Mouse (Mus musculus) brown adipose tissue, adult 24 weeks (tissue): ENCODE results near the gene Nutf2-ps1. TPM values are rescaled to one million over a fixed set of nuclear protein-coding genes. Genes with fewer than 3 reads are reported as not detected.

Source experiments
- H3K27ac ChIP-seq: fragments of 200-500 bp; replicated peaks from 2 replicates; pipeline ENCODE4 v1.5.1; 2012; ENCODE audit warnings: low read depth, mild to moderate bottlenecking, low read length
- H3K4me1 ChIP-seq: fragments of 200-500 bp; 2 replicates; pipeline ENCODE4 v1.6.1; 2012; ENCODE audit warnings: low read length, mixed read lengths; ENCODE audit not compliant: control insufficient read depth, insufficient read depth, insufficient read length
- H3K4me3 ChIP-seq: fragments of 200-500 bp; 2 replicates; pipeline ENCODE4 v1.5.1; 2012; ENCODE audit warnings: low read depth, mild to moderate bottlenecking, low read length, moderate library complexity; ENCODE audit not compliant: insufficient read depth
- polyA plus RNA-seq: library from polyadenylated mRNA; stranded (reverse); fragments of >200 nt; gene quantifications from 2 replicates; pipeline ENCODE4 v1.2.4, GENCODE M21; 2012; ENCODE audit not compliant: missing spikeins, insufficient read depth, insufficient read length

The Nutf2-ps1 gene
- polyA plus RNA-seq, 1 experiment, result 84.1 TPM

DNA sequence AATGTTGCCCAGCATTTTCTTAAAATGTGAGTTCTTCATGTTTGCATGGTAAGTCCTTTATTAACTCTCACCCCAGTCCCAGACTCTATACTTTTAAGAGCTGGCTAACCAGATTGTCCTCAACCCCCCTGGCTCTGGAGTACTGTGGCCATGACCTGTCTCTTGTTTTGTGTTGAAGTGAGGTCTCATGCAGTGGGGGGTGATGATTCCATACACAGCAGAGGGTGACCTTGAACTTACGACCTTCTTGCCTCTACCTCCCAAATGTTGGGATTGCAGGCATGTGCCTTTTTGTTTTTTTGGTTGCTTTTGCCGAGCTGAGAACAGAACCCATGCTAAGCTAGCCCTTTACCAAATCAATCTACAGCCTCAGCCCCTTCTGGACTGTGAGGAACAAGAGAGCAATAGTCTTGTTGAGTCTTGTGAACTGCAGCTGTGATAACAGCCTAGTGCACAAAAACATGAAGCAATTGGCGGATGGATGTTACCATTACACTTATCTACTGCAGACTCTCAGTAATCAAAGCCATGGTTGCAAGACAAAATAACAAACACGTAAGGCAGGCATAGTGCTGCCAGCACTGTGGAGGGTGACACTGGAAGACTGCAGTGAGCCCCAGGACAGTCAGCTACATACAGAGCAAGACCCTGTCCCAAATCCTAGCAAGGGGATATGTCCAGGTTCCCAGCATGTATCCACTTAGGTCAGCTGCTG, 13.4 kb downstream of the Nutf2-ps1 start:
- Histone ChIP-seq H3K4me3 (no peak overlapping the region), H3K27ac (no peak overlapping the region)

DNA sequence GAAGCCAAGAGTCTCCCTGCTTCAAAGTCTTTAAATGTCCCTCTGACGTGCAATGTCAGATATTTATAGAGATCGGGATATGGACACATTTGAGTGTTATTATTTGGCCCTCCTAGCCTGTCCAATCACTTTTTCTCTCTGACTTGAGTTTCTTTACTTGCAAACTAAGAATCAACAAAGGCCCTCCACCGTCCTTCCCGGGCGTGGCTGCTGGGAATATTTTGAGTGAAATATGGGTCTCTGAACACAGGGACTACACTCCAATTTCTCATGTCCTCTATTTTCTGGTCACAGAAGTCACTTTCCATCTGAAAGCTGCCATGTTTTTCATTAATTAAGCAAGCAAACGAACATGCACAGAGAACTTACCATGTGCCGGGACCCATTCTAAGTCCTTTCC, 14.3 kb downstream of the Nutf2-ps1 start:
- Histone ChIP-seq H3K4me1 (no peaks in the 10 kb centered on the region), H3K4me3 (no peak overlapping the region), H3K27ac (no peak overlapping the region)

More for the DNA sequence above, 13.4 kb downstream of the Nutf2-ps1 start:
- no peaks in the 10 kb centered on the region for H3K4me1 ChIP-seq

DNA sequence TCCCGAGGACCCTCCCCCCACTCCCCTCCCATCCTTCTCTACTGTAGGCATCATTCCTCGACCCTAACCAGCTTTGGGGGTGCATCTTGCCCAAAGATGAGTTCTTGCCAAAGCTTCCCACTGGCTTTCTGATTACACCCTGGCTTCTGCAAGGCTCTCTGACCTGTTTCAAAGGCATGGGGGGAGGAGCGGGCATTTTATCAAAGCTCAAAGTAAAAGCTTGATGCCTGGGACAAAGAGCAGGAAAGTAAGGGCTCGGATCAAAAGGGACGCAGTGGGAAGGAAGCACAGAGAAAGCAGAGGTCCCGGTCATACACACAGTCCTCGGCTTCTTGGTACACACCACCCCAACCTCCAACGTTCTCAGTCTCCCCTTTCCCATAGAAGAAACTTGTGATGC, 14.7 kb downstream of the Nutf2-ps1 start:
- Histone ChIP-seq H3K4me1 (no peaks in the 10 kb centered on the region), H3K27ac (no peak overlapping the region), H3K4me3 (no peak overlapping the region)

DNA sequence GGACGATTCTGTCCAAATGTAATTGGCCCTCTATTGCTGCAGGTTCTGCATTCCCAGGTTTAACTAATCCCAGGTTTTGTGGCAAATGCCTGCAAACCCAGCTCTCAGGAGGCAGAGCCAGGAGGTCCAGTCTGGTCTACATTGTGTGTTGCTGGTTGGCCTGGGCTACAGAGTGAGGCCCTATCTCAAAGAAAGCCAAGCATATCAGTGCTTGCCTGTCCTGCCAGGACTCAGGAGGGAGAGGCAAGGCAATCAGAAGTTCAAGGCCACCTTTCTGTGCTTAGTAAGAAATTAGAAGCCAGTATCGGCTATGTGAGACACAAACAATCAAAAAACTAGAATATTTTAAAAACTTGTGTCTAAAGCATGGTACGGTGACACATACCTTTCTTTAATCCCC, 15.7 kb downstream of the Nutf2-ps1 start:
- Histone ChIP-seq H3K4me3 (no peak overlapping the region), H3K27ac (no peak overlapping the region), H3K4me1 (no peaks in the 10 kb centered on the region)

DNA sequence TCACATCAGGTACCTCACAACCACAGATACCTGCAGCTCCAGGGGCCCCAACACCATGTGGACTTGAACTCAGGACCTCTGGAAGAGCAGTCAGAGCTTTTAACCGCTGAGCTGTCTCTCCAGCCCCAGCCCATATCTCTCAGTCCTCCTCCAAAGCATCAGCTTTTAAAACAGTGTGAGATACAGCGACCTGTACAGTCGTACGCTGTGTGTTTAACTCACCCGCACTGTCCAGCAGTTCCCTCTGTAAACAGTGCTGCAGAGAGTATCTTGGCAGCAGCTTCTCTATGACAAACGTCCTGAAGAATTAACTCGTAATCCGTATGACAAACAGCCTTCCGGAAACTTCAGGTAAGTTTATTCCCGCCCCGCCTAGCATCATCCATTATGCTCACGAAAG, 16.3 kb downstream of the Nutf2-ps1 start:
- no peak overlapping the region for H3K4me3 ChIP-seq
- no peak overlapping the region for H3K27ac ChIP-seq
- H3K4me1 ChIP-seq, result no peaks in the 10 kb centered on the region

- Histone ChIP-seq H3K27ac (no peak overlapping the region), H3K4me1 (no peaks in the 10 kb centered on the region), H3K4me3 (no peak overlapping the region)
These were observed 17.1 kb downstream of the Nutf2-ps1 start for GRCm38 (mm10) chr19:53571501-53572428.

DNA sequence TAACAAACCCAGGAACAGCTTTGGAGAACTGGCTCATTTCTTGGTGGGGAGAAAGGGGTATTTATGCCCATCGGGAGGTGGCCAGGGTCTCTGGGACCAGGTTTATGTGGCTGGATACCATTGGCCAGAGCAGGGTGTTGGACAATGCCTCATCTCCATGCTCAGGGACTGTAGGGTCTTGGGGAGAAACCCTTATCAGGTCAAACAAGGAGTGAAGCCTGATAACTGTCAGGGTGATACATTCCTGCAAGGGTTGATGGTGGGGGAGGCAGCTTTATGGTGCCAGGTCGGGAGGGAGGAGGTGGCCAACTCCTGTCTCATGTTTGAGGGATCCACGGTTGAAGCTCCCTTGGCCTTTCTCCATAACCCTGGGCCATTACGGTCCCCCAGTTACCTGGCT, 17.8 kb downstream of the Nutf2-ps1 start:
- Histone ChIP-seq H3K27ac (no peak overlapping the region), H3K4me1 (no peaks in the 10 kb centered on the region)

GRCm38 (mm10) chr19:53568553-53568952, 20.3 kb downstream of the Nutf2-ps1 start:
- Histone ChIP-seq H3K4me3 (no peak overlapping the region), H3K27ac (no peak overlapping the region), H3K4me1 (no peaks in the 10 kb centered on the region)

More for the DNA sequence above, 17.8 kb downstream of the Nutf2-ps1 start:
- no peak overlapping the region for H3K4me3 ChIP-seq

- no peak overlapping the region for H3K4me3 ChIP-seq
- H3K4me1 ChIP-seq, result no peaks in the 10 kb centered on the region
- no peak overlapping the region for H3K27ac ChIP-seq
These were observed 21.0 kb downstream of the Nutf2-ps1 start for GRCm38 (mm10) chr19:53567864-53568263.

DNA sequence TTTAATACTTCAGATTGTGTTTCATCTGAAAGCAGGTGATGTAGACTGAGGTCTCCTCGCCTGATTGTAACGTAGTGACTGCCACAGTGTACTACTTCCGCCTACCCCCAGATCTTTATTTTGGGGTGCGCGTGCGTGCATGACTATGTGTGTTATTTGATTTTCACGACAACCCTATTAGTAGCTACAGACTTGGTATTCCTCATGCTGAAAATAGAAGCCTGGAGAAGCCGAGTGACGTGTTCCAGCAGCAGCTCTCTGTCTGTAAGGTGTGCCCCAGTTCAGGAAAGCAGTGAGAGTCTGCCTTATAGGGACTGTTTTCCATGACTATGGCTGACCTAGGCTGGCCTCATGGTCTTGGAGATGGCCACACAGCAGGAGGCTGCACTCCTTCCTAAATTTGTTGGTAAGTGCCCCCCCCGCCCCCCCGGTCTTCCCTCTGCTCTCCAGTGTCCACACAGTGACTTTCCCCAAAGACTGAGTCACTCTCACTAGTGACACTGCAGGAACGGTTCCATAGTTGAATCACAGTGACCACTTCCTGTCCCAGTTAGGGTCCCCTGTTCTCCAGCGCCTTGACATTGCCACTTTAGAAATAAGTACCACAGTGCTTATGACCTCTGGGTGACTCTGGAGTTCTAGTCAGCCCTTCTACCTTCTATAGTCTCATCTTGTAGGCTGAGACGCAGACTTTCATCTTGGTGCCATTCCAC, 23.1 kb downstream of the Nutf2-ps1 start:
- Histone ChIP-seq H3K4me1 (no peaks in the 10 kb centered on the region), H3K27ac (no peak overlapping the region), H3K4me3 (no peak overlapping the region)

GRCm38 (mm10) chr19:53564174-53564573, 24.7 kb downstream of the Nutf2-ps1 start:
- no peaks in the 10 kb centered on the region for H3K4me1 ChIP-seq
- H3K27ac ChIP-seq, result no peak overlapping the region
- no peak overlapping the region for H3K4me3 ChIP-seq

- Histone ChIP-seq H3K4me1 (peaks cover 3% of the 10 kb centered on the region; the same call in 1 of the 2 replicates), H3K4me3 (no peak overlapping the region), H3K27ac (no peak overlapping the region)
These were observed 28.4 kb downstream of the Nutf2-ps1 start for GRCm38 (mm10) chr19:53560436-53560835.

- Histone ChIP-seq H3K27ac (no peak overlapping the region), H3K4me3 (peak overlapping the region; percentile 17; the same call in 1 of the 2 replicates), H3K4me1 (peaks cover 3% of the 10 kb centered on the region; the same call in 1 of the 2 replicates)
These were observed 31.5 kb downstream of the Nutf2-ps1 start for GRCm38 (mm10) chr19:53557267-53557936.

GRCm38 (mm10) chr19:53556841-53557240, 32.0 kb downstream of the Nutf2-ps1 start:
- Histone ChIP-seq H3K4me3 (peak overlapping the region; percentile 17; the same call in 1 of the 2 replicates), H3K4me1 (peaks cover 3% of the 10 kb centered on the region; the same call in 1 of the 2 replicates), H3K27ac (no peak overlapping the region)
